Comparison of ENCODE assay signal across 8 mouse cellular contexts in the genomic region with DNA sequence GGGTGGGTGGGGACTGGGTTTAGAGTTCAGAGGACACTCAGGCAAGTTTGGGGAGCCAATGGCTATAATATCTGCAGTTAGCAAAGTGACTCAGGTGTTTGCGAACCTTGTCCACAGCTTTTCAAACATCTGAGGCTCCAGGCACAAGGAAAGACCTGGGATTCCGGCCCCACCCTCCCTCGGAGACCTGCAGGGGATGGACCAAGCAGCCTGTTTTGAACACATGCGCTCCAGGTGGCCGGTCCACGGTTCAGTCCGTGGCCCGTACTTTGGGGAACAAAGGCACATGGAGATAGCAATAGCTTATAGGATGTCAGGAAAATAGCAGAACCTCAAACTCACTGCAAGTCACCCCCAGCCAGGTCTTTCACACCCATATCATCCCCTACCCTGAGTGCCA. TPM values are rescaled to one million over a fixed set of nuclear protein-coding genes. Genes with fewer than 3 reads are reported as not detected.
DNase-seq lines count a peak whose midpoint lies in the region; ATAC-seq and TF ChIP-seq lines count a peak whose summit lies in the region.

No protein-coding gene starts in this region.

- TF ChIP-seq CTCF in testis, adult 2 months (IDR thresholded peaks at IDR 0.05; ENCODE audit: control insufficient read depth, insufficient read depth, insufficient replicate concordance, low read depth, low read length), result no peak

- H3K27ac ChIP-seq in testis, adult 2 months (ENCODE audit: control insufficient read depth, insufficient read depth, low read depth, low read length), result no peak overlapping the region
- peak overlapping the region; percentile 87; the same call in 1 of the 2 replicates for H3K27ac ChIP-seq in midbrain, embryonic 16.5 days (ENCODE audit: low read length)

- peak overlapping the region; percentile 95 for H3K9ac ChIP-seq in midbrain, embryonic 16.5 days (ENCODE audit: low read depth, low read length)

- no peaks in the 10 kb centered on the region for H3K36me3 ChIP-seq in testis, adult 2 months (ENCODE audit: control insufficient read depth, insufficient read depth, low read length)
- peaks cover 5% of the 10 kb centered on the region; the same call in 1 of the 2 replicates for H3K36me3 ChIP-seq in midbrain, embryonic 16.5 days (ENCODE audit: control insufficient read depth, insufficient read depth, low read length)

- peaks cover 5% of the 10 kb centered on the region for H3K4me1 ChIP-seq in testis, adult 2 months (ENCODE audit: control insufficient read depth, insufficient read depth, low read length)
- peaks cover 14% of the 10 kb centered on the region for H3K4me1 ChIP-seq in midbrain, embryonic 16.5 days (ENCODE audit: control insufficient read depth, insufficient read depth, low read length)

- peak overlapping the region; percentile 78 for H3K4me3 ChIP-seq in testis, adult 2 months (ENCODE audit: control insufficient read depth, low read depth, low read length)
- H3K4me3 ChIP-seq in midbrain, embryonic 16.5 days (ENCODE audit: low read depth, low read length), result peak overlapping the region; percentile 90

- no peak for TF ChIP-seq POLR2A in testis, adult 2 months (IDR thresholded peaks at IDR 0.05; ENCODE audit: control insufficient read depth, low read depth, low read length)

- DNase-seq in adrenal gland, postnatal 14 days, result peak; percentile 21
- DNase-seq in adrenal gland, postnatal 4 days (ENCODE audit: low spot score in 2 of 2), result no peak
- no peak for DNase-seq in testis, postnatal 14 days (ENCODE audit: low spot score)
- DNase-seq in kidney, postnatal 4 days, result peak; percentile 21 to 36
- no peak for DNase-seq in frontal cortex, postnatal 14 days (ENCODE audit: low spot score in 2 of 2)

- no peaks in the 10 kb centered on the region for H3K9me3 ChIP-seq in midbrain, embryonic 16.5 days (replicated peaks; ENCODE audit: control insufficient read depth, low read length, poor library complexity, severe bottlenecking)

- no peak; the same call in 1 of the 2 replicates for ATAC-seq in midbrain, embryonic 16.5 days
- ATAC-seq in inflammation-experienced regulatory T-cells, adult 6 months, result no peak

- 9% methylated on average over 8 of the region's 8 CpGs for WGBS in midbrain, embryonic 16.5 days

- no peaks in the 10 kb centered on the region for H3K27me3 ChIP-seq in testis, adult 2 months (ENCODE audit: control insufficient read depth, insufficient read depth, low read length)
- H3K27me3 ChIP-seq in midbrain, embryonic 16.5 days (ENCODE audit: control insufficient read depth, insufficient read depth, low read depth, low read length), result no peaks in the 10 kb centered on the region

- peak overlapping the region; percentile 98 for H3K4me2 ChIP-seq in midbrain, embryonic 16.5 days (ENCODE audit: low read length)

RNA-seq across cellular contexts. Expression of a gene that starts 1.0 kb away (rescaled TPM):
- total RNA-seq in adrenal gland, postnatal 14 days (2021), result 17.2 and 19.7 TPM in 2 replicates
- total RNA-seq in adrenal gland, postnatal 4 days (2021), result 10 to 100 TPM; 25.7 to 26.1 TPM
- 3.1 and 3.4 TPM in 2 replicates for polyA plus RNA-seq in testis, adult 2 months (2012; rRNA removed)
- polyA plus RNA-seq in midbrain, embryonic 16.5 days (2015; fragmentation: Nextera tagmentation; extraction: Ambion mirVana), result 42.0 and 46.0 TPM in 2 replicates
- 10 to 100 TPM; 21.5 to 28.4 (median 24.7) TPM for polyA plus RNA-seq in inflammation-experienced regulatory T-cells, adult 6 months (2017; shearing (Covaris generic))

Comparison
In these comparisons a context has a peak if more than half of its experiments do, and no peak if none do; other contexts are left out.
1. DNase-seq: peak in adrenal gland, postnatal 14 days (single experiment) and kidney, postnatal 4 days (2 of 2); none in adrenal gland, postnatal 4 days (0 of 2), testis, postnatal 14 days (single experiment) and frontal cortex, postnatal 14 days (0 of 2).